Mouse (Mus musculus): ENCODE data around the gene Eed. TPM values are rescaled to one million over a fixed set of nuclear protein-coding genes. Genes with fewer than 3 reads are reported as not detected.
"Not testable (repeated sequence)": the region's sequence is repeated elsewhere in the genome, so short reads cannot be mapped to it uniquely, and the experiment has no call there.

Gene Eed
- 10 to 100 TPM; 27.1 to 31.3 TPM for total RNA-seq (2021)
- long read RNA-seq, experiment 1, transcript Eed-201 (12 exons, 2,067 nt), result major isoform, 38 of 46 reads
- long read RNA-seq, experiment 1, partial matches to known transcripts, result 1 of 46 reads
- long read RNA-seq, experiment 1, other reads (novel, unspliced or antisense), result 7 of 46 reads
- long read RNA-seq, experiment 2, transcript Eed-201 (12 exons, 2,067 nt), result major isoform, 23 of 30 reads
- long read RNA-seq, experiment 2, partial matches to known transcripts, result 2 of 30 reads
- long read RNA-seq, experiment 2, other reads (novel, unspliced or antisense), result 5 of 30 reads

DNA sequence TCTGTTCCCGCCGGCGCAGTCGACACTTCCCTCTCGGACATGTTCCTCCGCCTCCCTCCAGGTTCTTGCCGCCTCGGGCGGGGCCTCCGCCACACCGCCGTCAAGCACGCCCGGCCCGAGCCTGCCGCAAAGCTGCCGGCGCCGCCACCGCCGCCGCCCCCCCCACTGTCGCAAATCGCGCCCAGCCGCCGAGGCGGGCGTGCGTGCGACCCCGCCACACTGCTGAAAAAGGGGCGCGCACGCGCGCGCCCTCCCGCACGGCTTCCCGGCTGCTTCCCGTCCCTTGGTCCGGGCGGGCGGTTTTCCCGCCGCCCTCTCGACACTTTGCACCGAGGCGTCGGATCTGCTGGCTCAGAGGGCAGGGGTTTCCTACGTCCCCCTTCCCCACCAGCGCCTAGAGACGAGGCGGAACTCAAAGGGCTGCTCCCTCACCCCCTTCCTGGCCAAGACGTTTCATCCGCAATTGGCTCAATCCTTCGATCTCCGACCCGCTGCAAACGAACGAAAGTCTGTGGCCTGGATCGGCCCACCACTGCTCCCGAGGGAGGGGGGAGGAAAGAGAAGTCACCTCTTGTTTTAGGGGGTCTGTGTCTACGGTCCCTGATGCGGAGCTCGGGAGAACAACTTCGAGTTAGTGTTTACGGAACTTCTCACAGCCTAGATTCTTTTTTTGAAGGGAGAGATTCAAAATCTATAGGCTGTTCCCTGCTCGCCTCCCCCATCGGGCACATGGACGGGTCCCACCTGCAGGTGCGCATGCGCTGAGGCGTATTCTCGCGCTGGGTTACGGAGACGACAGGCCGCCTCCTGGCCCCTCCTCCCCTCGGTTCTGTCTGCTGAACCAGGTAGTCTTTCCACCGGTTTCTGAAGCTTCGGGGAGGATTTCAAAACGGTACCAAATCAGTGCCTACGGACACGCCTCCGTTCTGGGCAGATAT, at the start of gene Eed:
Gene Eed, minus strand, starts transcription at position 499 of the 938 bp plus-strand sequence.
- DNase-seq, result peak; percentile 96
- intact Hi-C loops (cut with DNase I), result loop anchor here (2.0 kb wide), 1 partner anchor 40 kb away; the partner anchor contains the start of gene Hikeshi

DNA sequence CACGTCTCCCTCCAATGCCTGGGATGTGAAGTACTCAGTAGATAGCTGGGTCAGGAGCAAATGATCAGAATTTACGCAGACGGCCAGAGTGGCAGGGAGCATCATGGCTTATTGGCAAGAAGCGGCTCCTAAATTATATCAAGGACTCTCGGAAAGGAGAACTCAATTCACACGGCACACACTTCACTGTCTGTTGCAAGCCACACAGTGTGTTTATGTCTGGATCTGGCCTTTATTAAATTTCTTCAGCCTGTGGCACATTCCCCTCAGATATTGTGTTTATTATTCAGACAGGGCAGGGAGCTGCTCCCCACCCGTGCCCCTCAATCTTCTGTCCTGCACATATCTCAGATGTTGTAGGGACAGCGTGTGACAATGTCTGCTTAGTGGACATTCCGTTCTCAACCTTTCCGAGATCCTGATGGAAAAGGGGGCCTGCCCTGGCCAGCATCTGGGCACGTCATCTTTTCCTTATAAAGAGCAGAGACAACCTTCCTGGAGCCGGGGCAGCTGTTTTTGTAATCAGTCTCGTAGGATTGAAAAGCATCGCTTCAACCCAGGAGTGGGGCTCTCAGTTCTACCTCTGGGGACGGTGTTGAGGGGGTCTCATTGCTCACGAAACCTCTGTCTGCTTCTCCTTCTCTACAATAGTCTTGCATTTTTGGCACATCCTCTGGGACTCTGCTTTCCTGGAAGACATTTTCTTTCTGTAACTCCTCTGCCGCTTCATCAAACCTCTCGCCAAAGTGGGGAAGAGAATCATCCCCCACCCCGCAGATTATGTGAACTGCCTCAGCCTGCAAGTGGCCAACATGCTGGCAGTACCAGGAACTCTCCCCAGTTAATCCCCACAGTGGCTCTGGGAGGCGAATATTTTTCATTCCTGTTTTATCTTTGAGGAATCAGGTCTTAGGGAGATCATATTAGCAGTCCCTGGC, 49.0 kb upstream of the Eed start:
- intact Hi-C loops (cut with DNase I), result loop anchor here (1.0 kb wide), 1 partner anchor 101 kb away; no protein-coding TSS in a partner anchor

DNA sequence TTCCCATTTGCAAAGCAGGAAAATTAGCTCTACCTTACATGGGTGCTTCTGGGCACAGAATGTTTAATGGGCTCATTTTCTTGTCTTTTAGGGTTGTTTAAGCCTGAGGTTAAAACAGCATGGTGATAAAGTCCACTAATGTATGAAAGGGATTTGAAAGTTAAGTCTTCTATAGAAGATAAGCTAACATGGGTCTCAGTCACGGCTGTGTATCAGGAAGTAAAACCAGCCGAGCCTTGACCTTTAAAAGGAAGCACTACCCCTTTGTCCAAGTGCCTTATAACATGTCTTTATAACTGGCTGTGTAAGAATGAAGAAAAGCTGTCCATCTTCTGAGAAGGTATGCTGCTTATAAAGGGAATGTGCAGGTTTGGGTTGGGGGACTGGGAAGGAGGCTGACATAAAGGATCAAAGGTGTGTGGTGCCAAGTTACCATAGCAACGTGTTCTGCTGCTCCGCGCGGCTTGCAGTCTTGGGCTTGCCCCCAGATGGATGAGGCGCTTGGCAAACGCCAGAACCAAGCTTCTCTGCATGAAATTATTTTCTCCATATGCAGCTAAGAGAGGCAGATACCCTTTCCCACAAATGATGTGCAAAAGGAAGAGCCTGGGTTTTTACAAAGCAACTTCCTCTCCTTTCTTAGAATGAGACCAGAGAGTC, 48.2 kb upstream of the Eed start:
- intact Hi-C loops (cut with DNase I), result no loop called here

More for the DNA sequence above, 49.0 kb upstream of the Eed start:
- peak; percentile 66 to 67 for DNase-seq

DNA sequence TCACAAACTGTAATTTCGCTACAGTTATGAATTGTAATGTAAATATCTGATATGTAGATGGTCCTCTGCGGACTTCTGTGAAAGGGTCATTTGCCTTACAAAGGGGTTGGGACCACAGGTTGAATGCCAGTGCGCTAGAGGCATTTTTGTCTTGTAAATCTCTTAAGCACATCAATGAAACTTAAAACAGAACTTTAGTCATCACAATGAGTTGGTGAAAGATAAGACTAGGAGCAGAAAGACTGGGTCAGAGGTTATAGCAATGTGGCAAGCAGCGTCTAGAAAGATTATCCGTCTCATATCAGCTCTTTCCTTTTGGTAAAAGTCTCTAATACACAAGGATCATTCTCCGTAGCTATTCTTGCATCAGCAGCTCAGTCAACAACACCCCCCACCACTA, 44.2 kb upstream of the Eed start:
- no peak for DNase-seq
- intact Hi-C loops (cut with DNase I), result no loop called here

More for the DNA sequence above, 48.2 kb upstream of the Eed start:
- peak; percentile 42 to 43 for DNase-seq

DNA sequence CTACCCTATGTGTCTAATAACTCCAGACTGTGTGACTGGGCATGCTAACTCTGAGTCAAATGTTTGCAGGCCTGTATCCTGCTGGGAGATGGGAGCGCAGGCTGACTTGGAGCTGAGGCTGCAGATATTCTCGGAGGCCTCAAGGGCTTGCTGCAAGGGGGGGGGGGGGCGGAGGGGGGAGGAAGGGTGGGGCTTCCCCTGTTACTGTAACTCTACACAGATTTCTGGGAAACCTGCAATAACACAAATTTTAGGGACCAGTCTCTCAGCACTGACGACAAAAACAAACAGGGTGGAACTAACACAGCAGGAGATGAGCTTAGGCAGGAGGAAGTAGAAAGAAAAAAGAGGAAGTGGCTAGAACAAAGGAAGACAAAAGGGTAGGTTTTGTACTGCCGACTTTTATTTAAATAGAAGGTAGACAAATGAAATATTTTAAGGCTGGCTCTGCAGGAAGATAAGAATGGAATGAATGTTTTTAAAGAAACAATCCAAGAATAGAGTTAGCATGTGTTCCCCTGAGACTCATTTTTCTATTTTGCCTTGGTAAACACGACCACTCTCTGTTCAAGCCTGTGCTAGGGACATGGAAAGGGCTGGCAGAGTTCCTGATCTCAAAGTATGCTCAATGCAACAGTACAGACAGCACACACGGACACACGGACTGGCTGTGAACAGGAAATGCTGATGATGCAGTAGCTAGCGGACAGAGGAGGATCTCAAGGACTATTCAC, 42.4 kb upstream of the Eed start:
- peak; percentile 41 to 48 for DNase-seq
- intact Hi-C loops (cut with DNase I), result no loop called here

DNA sequence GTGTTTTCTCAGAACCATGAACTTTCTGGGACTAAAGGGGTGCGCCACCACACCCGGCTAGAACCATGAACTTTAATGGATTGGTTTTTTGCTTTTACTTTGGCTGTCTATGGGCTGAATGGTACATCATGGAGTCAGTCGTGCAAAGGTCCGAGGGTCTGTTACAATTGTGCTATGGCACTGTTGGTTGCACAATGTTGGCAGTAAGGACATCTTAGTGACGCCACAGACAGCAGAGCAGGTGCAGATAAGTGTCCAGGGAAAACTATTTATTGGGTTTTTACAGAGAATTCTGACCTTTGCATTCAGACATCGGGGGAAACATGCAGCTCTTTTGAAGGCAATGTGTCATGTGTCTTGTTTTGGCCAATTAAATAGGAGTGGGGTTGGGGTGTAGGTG, 39.5 kb upstream of the Eed start:
- DNase-seq, result no peak
- intact Hi-C loops (cut with DNase I), result no loop called here

DNA sequence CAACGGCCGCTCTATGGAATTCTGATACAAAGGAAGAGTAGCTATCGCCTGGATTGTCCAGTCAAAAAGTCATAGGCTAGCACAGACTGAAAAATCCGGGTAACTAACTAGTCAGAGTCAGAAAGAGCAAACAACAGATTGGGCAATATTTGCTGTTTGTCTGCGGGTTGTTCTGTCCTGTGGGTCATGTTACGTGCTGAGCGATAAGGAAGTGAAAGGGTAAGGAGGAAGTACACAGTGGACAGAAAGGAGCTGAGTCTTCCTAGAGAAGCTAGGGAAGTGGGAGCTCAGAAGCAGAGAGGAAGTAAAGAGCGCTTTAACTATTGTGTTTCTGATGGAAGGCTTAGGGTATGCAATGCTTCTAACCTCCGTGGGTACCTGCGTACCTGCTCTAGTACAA, 38.8 kb upstream of the Eed start:
- intact Hi-C loops (cut with DNase I), result loop anchor here (5.0 kb wide), 1 partner anchor 248 kb away; the partner anchor contains the start of gene Ccdc83
- no peak for DNase-seq

DNA sequence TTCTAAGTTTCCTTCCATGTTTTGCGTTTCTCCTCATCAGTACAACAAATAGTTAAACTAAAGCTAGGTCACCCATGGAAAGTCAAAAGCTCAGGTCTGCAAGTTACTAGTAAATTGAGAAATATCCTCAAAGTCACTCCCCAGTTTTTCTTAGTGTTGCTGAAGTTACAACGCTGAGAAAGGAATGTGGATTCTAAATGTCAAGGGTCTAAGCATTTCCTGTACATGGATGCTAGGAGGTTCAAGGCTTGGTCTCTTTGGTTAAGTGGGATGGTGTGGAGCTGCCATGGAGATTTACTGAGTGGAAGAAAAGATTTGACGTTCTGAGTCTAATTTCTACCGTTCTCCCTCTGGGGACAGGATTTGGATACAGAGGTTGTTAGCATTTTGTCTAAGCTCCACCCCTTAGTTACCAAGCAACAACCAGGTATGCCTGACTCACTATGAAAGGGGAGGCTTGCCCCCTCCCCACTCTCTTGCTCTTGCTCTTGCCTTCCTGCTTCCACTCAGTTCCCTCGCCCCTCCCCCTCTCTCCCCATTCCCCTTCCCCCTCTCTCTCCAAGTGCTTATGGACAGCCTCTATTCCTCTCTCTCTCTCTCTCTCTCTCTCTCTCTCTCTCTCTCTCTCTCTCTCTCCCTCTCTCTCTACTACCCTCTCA, 36.3 kb upstream of the Eed start:
- intact Hi-C loops (cut with DNase I), result loop anchor here (2.0 to 5.0 kb wide), 2 partner anchors 134 to 250 kb away; partner anchors contain the start of gene Ccdc83
- no peak for DNase-seq

DNA sequence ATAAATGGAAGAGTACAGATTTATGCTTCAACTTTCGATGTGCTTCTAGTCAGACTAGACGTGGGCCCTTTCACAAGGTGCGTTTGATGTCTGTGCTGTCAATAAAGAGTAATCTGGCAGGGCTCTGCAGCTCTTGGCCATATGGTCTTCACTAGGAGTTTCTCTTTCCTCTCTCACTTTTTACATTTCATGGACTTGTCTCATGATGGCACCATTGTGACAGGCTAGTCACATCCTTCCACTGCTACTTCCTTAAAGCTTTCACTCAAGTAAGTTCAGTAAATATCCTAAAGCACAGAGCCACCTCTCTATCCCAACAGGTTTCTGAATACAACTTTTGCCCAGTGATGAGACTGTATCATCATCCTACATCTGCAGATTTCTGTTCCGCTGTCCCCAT, 35.7 kb upstream of the Eed start:
- DNase-seq, result peak; percentile 20

DNA sequence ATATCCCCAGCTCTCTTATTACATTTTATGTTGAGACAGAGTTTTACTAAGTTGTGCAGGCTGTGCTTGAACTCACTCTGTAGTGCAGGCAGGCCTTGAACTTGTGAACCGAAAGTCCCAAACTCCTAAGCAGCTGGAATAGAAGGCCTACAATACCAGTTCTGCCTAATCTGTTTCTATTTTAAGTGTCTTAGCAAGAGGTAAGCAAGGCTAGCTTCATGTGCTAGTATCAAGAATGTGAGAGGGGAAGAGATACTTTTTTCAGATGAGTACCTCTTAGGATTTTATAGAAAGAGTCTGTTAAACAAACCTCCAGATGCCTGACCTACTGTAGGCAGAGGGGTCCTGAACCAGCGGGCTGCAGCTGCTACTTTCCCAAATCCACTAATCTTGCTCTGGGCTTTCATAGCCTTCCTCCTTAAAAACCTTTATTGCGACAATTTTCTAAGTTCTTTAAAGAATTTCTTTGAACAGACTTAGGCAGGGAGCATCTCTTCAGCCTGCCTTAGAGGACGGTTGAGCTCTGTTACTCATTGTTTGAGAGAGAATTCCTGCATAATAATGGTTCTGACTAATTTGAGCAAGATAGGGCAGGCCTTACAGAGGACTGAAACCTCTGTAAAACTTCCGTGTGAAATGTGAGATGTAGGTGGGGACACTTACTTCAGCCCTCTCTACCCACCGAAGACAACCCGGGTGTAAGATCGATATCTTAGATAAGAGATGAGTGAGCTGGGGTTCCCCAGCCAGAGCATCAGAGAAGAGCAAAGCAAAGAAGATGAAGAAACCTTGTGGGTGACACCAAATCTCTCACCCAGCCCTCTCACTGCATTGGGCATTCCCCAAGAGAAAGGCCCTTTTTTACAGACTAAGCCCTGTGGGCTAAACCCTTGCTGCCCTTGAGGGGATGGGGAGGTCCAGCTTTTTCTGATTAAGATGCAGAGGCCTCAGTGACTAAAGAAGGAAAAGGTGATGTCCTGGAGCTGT, 26.2 kb upstream of the Eed start:
- intact Hi-C loops (cut with DNase I), result no loop called here
- DNase-seq, result no peak

More for the DNA sequence above, 35.7 kb upstream of the Eed start:
- intact Hi-C loops (cut with DNase I), result loop anchor here (2.0 to 5.0 kb wide), 2 partner anchors 134 to 251 kb away; partner anchors contain the start of gene Ccdc83

DNA sequence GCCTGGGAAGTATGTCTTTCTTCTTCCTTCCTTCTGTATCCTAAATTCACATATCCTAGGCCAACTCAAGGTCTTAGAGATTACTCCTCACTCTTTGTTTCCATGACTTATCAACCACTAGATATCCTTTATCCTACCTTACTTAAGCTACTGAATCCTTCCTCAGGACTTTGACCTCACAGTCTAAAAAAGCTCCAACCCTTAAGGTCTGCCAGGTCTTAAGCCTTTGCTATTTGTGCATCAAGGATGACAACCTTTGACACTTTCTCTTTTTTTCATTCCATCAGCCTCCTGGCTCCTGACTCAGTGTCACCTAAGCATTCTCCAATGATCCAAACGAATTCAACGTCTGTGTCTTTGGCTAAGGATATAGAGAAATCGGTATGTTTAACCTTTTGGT, 24.0 kb upstream of the Eed start:
- intact Hi-C loops (cut with DNase I), result no loop called here
- DNase-seq, result no peak

DNA sequence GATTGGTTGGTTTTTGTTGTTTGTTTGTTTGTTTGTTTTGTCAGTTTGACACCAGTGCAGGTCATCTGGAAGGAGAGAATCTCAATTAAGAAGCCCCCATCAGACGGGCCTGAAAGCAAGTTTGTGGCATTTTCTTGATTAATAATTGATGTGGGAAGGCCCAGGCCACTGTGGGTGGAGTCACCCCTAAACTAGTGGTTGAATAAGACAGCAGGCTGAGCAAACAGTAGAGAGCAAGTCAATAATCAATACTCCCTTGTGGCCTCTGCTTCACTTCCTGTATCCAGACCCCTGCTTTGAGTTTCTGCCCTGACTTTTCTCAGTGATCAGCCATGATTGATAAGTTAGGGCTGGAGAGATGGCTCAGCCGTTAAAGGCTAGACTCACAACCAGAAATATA, 21.6 kb upstream of the Eed start:
- intact Hi-C loops (cut with DNase I), result no loop called here
- DNase-seq, result no peak

DNA sequence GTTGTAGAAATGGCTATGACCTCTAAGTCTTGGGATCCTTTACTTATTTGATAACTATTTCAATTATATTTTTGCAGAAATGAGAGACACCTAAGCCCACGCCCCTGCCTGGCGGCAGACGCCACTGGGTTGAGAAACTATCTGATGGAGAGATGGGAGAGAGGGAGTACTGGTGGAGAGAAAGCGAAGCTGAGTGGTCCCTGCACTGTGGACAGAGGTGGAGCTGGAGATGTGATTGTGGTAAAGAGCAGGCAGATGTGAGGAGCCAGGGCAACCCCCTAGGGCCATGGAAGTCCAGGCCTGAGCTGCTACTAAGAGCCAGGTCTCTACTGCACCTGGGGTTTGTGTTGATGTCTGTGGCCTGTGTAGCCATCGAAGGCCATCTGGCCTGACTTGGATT, 18.7 kb upstream of the Eed start:
- no peak for DNase-seq
- intact Hi-C loops (cut with DNase I), result no loop called here

DNA sequence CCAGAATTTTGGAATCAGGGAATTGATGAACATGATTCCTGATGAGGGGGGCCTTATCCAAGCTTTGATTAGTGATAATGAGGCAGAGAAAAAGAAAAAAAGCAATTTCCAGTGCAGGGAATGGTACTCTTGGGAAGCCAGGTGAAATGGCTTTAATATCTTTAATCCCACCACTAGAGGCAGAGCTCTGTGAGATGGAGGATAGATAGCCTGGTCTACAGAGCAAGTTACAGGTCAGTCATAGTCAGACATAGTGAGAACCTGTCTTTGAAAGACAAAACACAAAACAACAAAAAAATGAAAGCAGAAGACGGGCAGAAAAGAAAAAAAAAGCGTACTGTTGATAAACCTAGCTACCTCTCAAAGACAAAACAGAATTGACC, 17.8 kb upstream of the Eed start:
- intact Hi-C loops (cut with DNase I), result loop anchor here (1.0 kb wide), 1 partner anchor 267 kb away; the partner anchor contains the start of gene Ccdc83

DNA sequence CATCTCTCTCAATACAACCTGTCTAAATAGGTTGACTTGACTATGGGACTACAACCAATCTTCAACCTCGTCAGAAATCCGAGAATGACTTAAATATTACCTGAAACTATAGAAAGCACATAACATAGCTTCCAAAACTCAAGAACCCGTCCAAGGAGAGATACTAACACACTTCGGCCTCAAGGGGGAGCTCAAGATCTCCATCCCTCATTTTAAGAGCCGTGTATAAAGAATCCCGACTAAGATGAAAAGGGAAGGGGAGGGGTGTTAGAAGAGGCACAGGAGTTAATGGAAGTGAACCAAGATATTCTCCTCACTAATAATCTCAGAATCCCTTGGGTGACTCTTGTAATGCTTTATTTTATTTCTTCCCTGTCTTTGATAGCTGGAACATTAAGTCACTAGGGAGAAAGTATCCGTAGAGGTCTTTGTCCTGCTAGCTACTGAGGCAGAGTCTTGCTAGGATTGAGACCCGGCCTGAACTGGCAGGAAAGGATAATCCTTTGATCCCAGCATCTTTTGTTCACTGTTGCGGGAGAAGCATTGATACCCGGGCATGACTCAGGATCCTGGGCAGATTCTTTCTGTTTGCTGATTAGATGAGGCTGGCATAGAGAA, 17.3 kb upstream of the Eed start:
- DNase-seq, result peak; percentile 39 to 72
- intact Hi-C loops (cut with DNase I), result loop anchor here (1.0 kb wide), 1 partner anchor 267 kb away; the partner anchor contains the start of gene Ccdc83

More for the DNA sequence above, 17.8 kb upstream of the Eed start:
- DNase-seq, result no peak

DNA sequence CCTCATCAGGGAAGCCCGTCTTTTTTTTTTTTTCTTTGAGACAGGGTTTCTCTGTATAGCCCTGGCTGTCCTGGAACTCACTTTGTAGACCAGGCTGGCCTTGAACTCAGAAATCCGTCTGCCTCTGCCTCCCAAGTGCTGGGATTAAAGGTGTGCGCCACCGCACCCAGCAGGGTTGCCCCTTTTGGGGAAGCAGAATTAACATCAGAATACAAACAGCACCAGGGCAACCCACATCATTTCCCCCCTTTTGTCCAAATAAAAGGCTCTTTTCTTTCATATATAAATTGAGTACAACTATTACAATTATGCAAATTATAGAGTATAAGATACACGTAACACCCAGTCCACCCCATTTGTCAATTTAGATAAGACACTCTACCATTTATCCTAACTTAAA, 16.7 kb upstream of the Eed start:
- DNase-seq; intact Hi-C loops (cut with DNase I): not testable (repeated sequence)
